Mouse (Mus musculus) limb, embryonic 13.5 days (tissue): ENCODE measurements around the gene Itgb7. TPM values are rescaled to one million over a fixed set of nuclear protein-coding genes. Genes with fewer than 3 reads are reported as not detected.
A peak's percentile ranks its signal among the peaks of the same experiment; 100 is the strongest.

Experiments
- ATAC-seq: fragments of 200-750 bp; cut with Nextera tagmentation; 2 replicates; pipeline ENCODE4 v1.8.0; 2017; ENCODE audit warnings: low read depth, moderate number of reproducible peaks, moderate TSS enrichment; ENCODE audit not compliant: low FRiP score
- H3K27ac ChIP-seq: fragments of 300-500 bp; sonication (generic); 2 replicates; pipeline ENCODE4 v1.5.1; 2015; ENCODE audit warnings: inconsistent platforms, mild to moderate bottlenecking, moderate library complexity
- H3K27me3 ChIP-seq: fragments of 300-500 bp; sonication (generic); 2 replicates; pipeline ENCODE4 v1.6.1; 2015; ENCODE audit warnings: mild to moderate bottlenecking, inconsistent platforms
- H3K36me3 ChIP-seq: fragments of 300-500 bp; sonication (generic); 2 replicates; pipeline ENCODE4 v1.6.1; 2015; ENCODE audit warnings: inconsistent platforms, mild to moderate bottlenecking, moderate library complexity
- H3K4me1 ChIP-seq: fragments of 300-500 bp; sonication (generic); 2 replicates; pipeline ENCODE4 v1.6.1; 2015; ENCODE audit warnings: inconsistent platforms
- H3K4me2 ChIP-seq: fragments of 300-500 bp; sonication (generic); replicated peaks from 2 replicates; pipeline ENCODE4 v1.6.1; 2015; ENCODE audit warnings: inconsistent platforms, mild to moderate bottlenecking, moderate library complexity
- H3K4me3 ChIP-seq: fragments of 300-500 bp; sonication (generic); 2 replicates; pipeline ENCODE4 v1.5.1; 2015; ENCODE audit warnings: moderate library complexity, mild to moderate bottlenecking, inconsistent platforms
- H3K9ac ChIP-seq: fragments of 300-500 bp; sonication (generic); 2 replicates; pipeline ENCODE4 v1.6.1; 2015; ENCODE audit warnings: mild to moderate bottlenecking, inconsistent platforms
- H3K9me3 ChIP-seq: fragments of 300-500 bp; sonication (generic); 2 replicates; pipeline ENCODE4 v1.6.1; 2016; ENCODE audit warnings: inconsistent platforms
- WGBS: fragments of 180-500 bp; shearing (Covaris S2); methylation state at CpG from one replicate; pipeline ENCODE4 v1.1.7; 2015; 5-methylcytosine and 5-hydroxymethylcytosine counted together
- polyA plus RNA-seq: library from polyadenylated mRNA; unstranded; fragments of >200 nt; fragmentation: Nextera tagmentation; extraction: Ambion mirVana; gene quantifications from 2 replicates; pipeline ENCODE4 v1.2.1, GENCODE M21; 2015

Gene Itgb7
- polyA plus RNA-seq, 1 experiment from 2014 or later, result 3.5 TPM

DNA sequence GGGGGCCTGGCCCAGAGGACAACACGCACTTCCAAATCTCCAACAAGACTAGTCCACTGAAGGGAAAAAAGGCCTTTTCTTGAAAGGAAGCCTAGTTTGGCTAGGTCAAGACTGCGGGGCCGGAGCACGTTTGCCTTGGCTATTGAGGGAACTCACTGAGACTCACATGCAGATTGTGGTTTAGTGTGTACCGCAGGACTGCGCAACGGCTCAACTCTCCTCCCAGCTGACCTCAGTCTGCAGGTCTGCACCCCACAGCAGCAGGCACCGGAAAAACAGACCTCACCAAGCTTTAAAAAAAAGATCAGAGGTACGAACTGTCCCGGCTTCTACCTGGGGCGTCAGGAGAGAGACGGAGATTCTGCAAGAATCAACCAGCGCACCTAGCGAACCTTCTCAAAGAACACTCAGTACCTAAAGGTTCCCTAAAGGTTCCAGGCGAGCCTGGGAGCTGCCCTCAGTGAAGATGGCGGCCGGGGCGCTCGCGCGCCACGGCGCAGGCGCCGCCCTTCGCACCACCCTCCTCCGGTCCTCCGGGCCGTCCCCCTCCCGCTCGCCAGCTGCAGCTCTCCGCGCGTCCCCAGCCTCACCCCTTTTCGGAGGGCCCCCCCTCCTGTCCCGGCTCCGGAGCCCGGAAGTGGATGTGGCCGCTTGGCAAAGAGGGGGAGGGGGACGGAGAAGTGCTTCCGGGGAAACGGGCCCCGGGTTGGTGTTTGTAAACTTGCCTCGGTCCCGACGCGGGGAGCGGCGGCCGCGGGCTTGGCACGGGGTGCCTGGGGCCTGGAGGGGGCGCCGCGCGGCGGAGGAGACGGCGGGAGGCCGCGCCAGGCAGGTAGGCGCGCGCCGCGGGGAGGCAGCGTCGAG lies 28.5 kb downstream of the Itgb7 start, which contains the start of gene Zfp740:
Gene Zfp740, plus strand, starts transcription at position 279 of the 864 bp plus-strand sequence.
- H3K4me3 ChIP-seq, result peak within 1 kb of the TSS; percentile 82
- ATAC-seq, result peak; percentile 96
- no peaks in the 10 kb centered on the region for H3K27me3 ChIP-seq
- WGBS, result under 1% methylated on average over 39 of the region's 68 CpGs
- peaks cover 40% of the 10 kb centered on the region for H3K4me1 ChIP-seq
- peaks cover 47% of the 10 kb centered on the region for H3K36me3 ChIP-seq
- H3K9me3 ChIP-seq, result no peaks in the 10 kb centered on the region
- H3K27ac ChIP-seq, result peak within 1 kb of the TSS; percentile 100
- H3K9ac ChIP-seq, result peak within 1 kb of the TSS; percentile 94
- H3K4me2 ChIP-seq, result peak within 1 kb of the TSS; percentile 82

DNA sequence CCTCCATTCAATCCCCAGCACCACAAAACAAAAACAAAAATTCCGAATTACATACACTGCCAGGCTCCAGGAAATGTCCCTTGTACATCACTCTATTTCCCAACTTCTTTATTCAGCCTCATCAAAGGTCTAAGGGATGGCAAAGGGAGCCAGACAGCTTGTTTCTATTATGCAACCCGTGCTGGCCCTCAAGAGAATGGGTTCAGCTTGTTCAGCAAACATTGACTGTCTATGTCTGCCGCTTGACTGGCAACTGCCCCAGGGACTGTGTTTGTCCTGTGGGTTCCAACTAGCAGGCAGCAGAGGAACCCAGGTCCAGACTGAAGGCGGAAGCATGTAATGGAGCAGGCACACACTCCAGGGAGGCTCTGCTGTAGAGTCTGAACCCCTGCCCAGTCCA lies 32.9 kb downstream of the Itgb7 start:
- no peaks in the 10 kb centered on the region for H3K27me3 ChIP-seq
- ATAC-seq, result no peak
- no peak overlapping the region for H3K4me3 ChIP-seq
- H3K9ac ChIP-seq, result no peak overlapping the region
- H3K4me1 ChIP-seq, result peaks cover 9% of the 10 kb centered on the region
- H3K4me2 ChIP-seq, result no peak overlapping the region
- 78% methylated on average over 4 of the region's 4 CpGs for WGBS
- no peaks in the 10 kb centered on the region for H3K9me3 ChIP-seq
- peaks cover 20% of the 10 kb centered on the region for H3K36me3 ChIP-seq
- H3K27ac ChIP-seq, result no peak overlapping the region

DNA sequence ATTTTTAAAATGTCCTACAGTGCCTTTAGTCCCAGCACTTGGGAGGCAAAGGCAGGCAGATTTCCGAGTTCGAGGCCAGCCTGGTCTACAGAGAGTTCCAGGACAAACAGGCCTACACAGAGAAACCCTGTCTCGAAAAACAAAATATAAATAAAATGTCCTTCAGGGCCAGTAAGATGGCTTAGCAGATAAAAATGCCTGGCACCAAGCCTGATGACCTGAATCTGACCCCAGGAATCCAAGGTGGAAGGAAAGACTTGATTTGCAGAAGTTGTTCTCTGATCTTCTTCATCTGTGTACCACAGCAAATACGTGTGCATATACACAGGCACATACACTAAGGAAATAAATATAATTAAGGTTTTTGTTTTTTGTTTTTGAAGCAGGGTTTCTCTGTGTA lies 36.4 kb downstream of the Itgb7 start:
- H3K36me3 ChIP-seq, result peaks cover 15% of the 10 kb centered on the region
- H3K9ac ChIP-seq, result no peak overlapping the region
- no peaks in the 10 kb centered on the region for H3K27me3 ChIP-seq
- no peak overlapping the region for H3K4me3 ChIP-seq
- H3K4me1 ChIP-seq, result 0 out of 2 replicates have a peak, but pooled peaks cover 5% of the 10 kb centered on the region
- H3K4me2 ChIP-seq, result no peak overlapping the region
- 85% methylated on average over 4 of the region's 4 CpGs for WGBS
- H3K27ac ChIP-seq, result no peak overlapping the region
- H3K9me3 ChIP-seq, result no peaks in the 10 kb centered on the region
- no peak for ATAC-seq

- H3K36me3 ChIP-seq, result peaks cover 10% of the 10 kb centered on the region
- no peaks in the 10 kb centered on the region for H3K9me3 ChIP-seq
- no peak overlapping the region for H3K27ac ChIP-seq
- 78% methylated on average over 4 of the region's 4 CpGs for WGBS
- no peak for ATAC-seq
- no peak overlapping the region for H3K9ac ChIP-seq
- no peak overlapping the region for H3K4me3 ChIP-seq
- H3K27me3 ChIP-seq, result no peaks in the 10 kb centered on the region
- 0 out of 2 replicates have a peak, but pooled peaks cover 5% of the 10 kb centered on the region for H3K4me1 ChIP-seq
- H3K4me2 ChIP-seq, result no peak overlapping the region
These were observed 37.3 kb downstream of the Itgb7 start for GRCm38 (mm10) chr15:102194439-102194838.

DNA sequence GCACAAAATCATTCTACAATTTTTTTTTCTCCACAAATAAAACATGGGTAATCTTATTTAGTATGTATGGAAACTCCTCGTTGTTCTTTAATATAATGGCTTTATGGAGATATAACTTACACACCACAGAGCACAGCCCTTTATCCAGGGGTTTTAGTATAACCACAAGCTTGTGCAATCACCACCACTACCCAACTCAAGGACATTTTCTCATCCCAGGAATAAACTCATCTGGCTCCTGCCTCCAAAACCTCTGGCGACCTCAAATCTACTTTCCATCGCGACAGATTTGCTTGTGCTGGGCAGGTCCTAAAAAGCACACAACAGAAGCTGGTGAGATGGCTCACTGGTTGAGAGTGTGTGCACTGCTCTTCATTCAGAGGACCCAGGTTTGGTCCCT lies 38.1 kb downstream of the Itgb7 start:
- Histone ChIP-seq H3K4me3 (no peak overlapping the region), H3K9ac (no peak overlapping the region), H3K4me1 (0 out of 2 replicates have a peak, but pooled peaks cover 5% of the 10 kb centered on the region), H3K36me3 (peaks cover 4% of the 10 kb centered on the region), H3K9me3 (no peaks in the 10 kb centered on the region), H3K27me3 (no peaks in the 10 kb centered on the region), H3K27ac (no peak overlapping the region), H3K4me2 (no peak overlapping the region)
- no peak for ATAC-seq
- 77% methylated on average over 4 of the region's 4 CpGs for WGBS

- Histone ChIP-seq H3K4me1 (0 out of 2 replicates have a peak, but pooled peaks cover 5% of the 10 kb centered on the region), H3K4me3 (no peak overlapping the region), H3K9me3 (no peaks in the 10 kb centered on the region), H3K9ac (0 out of 2 replicates have a peak overlapping the region, but pooled peaks have one; percentile 1), H3K27ac (no peak overlapping the region), H3K36me3 (peaks cover 7% of the 10 kb centered on the region), H3K27me3 (no peaks in the 10 kb centered on the region), H3K4me2 (no peak overlapping the region)
- no peak for ATAC-seq
- WGBS, result 73% methylated on average over 5 of the region's 5 CpGs
These were observed 38.8 kb downstream of the Itgb7 start for GRCm38 (mm10) chr15:102192820-102193386.

DNA sequence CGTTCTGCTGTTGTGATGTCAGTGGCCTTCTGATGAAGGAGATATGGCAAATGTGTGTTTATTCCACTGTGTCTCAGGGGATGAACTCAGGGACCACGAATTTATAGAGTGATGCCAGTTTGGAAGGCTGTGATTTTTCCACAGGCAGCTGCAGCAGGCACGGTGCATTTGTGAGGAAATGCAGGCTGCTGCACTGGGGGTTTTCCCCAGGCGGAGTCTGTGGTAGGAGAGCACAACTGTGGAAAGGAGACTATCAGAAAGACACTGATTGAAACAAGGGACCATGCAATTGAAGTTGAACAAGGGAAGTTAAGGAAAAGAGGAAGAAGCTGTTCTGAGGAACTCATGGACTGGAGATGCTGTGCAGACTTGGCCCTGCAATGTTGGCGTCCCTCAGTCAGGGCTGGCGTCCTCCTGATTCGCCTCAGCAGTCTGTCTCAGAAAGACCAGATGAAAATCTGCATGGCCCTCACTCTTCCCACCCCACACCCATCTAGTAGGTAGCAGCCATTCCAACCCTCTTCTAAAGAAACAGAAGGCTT lies 39.4 kb downstream of the Itgb7 start:
- H3K36me3 ChIP-seq, result peaks cover 13% of the 10 kb centered on the region
- ATAC-seq, result no peak
- WGBS, result 76% methylated on average over 7 of the region's 7 CpGs

GRCm38 (mm10) chr15:102191699-102192098 lies 40.0 kb downstream of the Itgb7 start:
- Histone ChIP-seq H3K4me3 (no peak overlapping the region), H3K36me3 (peaks cover 18% of the 10 kb centered on the region), H3K4me1 (0 out of 2 replicates have a peak, but pooled peaks cover 5% of the 10 kb centered on the region), H3K27ac (no peak overlapping the region), H3K4me2 (no peak overlapping the region), H3K9me3 (no peaks in the 10 kb centered on the region), H3K27me3 (no peaks in the 10 kb centered on the region), H3K9ac (no peak overlapping the region)
- ATAC-seq, result no peak
- 57% methylated on average over 7 of the region's 7 CpGs for WGBS

More for the DNA sequence above, 39.4 kb downstream of the Itgb7 start:
- Histone ChIP-seq H3K4me2 (no peak overlapping the region), H3K4me1 (0 out of 2 replicates have a peak, but pooled peaks cover 5% of the 10 kb centered on the region), H3K9ac (0 out of 2 replicates have a peak overlapping the region, but pooled peaks have one; percentile 1), H3K27me3 (no peaks in the 10 kb centered on the region), H3K4me3 (no peak overlapping the region), H3K9me3 (no peaks in the 10 kb centered on the region), H3K27ac (no peak overlapping the region)

DNA sequence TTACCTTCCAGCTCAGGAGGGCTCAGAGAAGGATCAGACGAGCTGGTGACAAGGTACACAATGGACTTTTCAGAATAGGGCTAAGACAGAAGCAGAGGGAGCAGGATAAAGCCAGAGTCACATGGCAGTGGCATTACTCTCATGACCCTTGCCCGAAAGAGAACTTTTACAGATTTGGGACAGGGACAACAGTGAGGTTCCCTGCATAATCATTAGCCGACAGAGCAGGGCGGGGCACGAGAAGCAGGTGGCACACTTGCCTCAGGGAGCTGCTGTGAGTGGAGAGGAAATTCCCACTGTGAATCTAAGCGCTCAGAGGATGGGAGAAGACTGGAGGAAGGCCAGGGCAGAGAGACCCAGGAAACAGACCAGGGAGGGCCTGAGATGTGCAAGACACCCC lies 42.9 kb downstream of the Itgb7 start:
- peaks cover 46% of the 10 kb centered on the region for H3K36me3 ChIP-seq
- H3K4me3 ChIP-seq, result no peak overlapping the region
- H3K27ac ChIP-seq, result no peak overlapping the region
- H3K9me3 ChIP-seq, result no peaks in the 10 kb centered on the region
- H3K4me1 ChIP-seq, result 0 out of 2 replicates have a peak, but pooled peaks cover 2% of the 10 kb centered on the region
- ATAC-seq, result no peak
- H3K9ac ChIP-seq, result no peak overlapping the region
- H3K4me2 ChIP-seq, result no peak overlapping the region
- 74% methylated on average over 6 of the region's 6 CpGs for WGBS
- no peaks in the 10 kb centered on the region for H3K27me3 ChIP-seq

DNA sequence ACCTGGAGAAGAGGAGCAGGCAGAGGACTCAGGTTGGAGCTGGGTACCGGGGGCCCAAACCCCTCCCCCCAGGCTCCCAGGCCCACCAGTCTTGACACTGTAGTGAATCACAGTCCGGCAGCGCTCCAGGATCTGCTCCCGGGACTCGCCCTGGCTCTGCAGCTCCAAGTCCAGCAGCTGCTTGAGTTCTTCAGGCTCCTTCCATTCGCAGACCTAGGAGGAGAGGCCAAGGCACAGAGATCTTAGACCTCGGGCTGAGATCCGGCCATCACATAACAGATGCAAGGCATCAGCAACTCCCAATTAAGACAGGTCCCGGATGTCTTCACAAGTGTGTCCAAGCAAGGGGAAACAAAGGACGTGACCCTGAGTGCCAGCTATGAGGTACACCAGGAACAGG lies 43.6 kb downstream of the Itgb7 start:
- H3K4me1 ChIP-seq, result no peaks in the 10 kb centered on the region
- no peak overlapping the region for H3K27ac ChIP-seq
- 91% methylated on average over 10 of the region's 10 CpGs for WGBS
- H3K4me3 ChIP-seq, result no peak overlapping the region
- no peak overlapping the region for H3K4me2 ChIP-seq
- H3K36me3 ChIP-seq, result peaks cover 54% of the 10 kb centered on the region
- no peak overlapping the region for H3K9ac ChIP-seq
- ATAC-seq, result no peak
- no peaks in the 10 kb centered on the region for H3K27me3 ChIP-seq
- no peaks in the 10 kb centered on the region for H3K9me3 ChIP-seq

DNA sequence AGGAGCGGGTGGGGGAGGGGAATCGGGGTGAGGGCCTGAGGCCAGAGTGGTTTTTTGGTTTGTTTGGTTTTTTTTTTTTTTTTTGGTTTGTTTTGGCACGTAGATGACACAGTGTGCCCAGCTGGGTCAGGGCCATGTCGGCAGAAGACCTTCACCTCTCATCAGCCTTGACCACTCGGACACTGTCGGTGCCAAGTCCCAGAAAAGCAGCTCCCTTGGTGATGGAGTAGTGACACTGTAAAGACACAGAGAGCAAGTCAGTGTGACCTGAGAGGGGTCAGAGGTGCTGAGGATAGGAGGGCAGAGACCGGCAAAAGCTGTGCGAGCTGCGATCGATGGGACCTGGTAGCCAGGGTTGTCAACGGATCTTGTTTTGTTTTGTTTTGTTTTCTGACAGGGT lies 45.5 kb downstream of the Itgb7 start:
- no peak overlapping the region for H3K4me3 ChIP-seq
- no peaks in the 10 kb centered on the region for H3K9me3 ChIP-seq
- H3K4me1 ChIP-seq, result no peaks in the 10 kb centered on the region
- WGBS, result 84% methylated on average over 11 of the region's 11 CpGs
- H3K36me3 ChIP-seq, result peaks cover 57% of the 10 kb centered on the region
- H3K9ac ChIP-seq, result no peak overlapping the region
- H3K27ac ChIP-seq, result no peak overlapping the region
- H3K27me3 ChIP-seq, result no peaks in the 10 kb centered on the region
- H3K4me2 ChIP-seq, result no peak overlapping the region
- no peak for ATAC-seq

DNA sequence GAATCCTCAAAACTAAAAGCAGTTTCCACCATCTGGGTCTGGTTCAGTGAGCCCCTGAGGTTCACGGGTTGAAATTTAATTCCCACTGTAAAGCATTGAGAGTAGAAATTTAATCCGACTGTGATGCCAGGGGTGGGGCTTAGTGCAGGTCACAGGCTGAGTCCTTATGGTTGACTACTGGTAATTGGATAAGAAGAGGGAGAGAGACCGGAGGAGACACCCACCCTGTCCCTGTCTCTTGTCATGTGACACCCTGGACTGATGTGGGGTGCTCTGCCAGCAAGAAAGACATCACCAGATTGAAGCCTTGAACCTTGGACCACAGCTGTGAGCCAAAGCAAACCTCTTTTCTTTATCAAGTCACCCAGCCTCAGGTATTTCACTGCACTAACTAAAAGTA lies 48.7 kb downstream of the Itgb7 start:
- no peaks in the 10 kb centered on the region for H3K9me3 ChIP-seq

More for the DNA sequence above, 48.7 kb downstream of the Itgb7 start:
- Histone ChIP-seq H3K9ac (no peak overlapping the region), H3K4me2 (no peak overlapping the region), H3K4me1 (no peaks in the 10 kb centered on the region), H3K36me3 (peaks cover 71% of the 10 kb centered on the region), H3K27ac (no peak overlapping the region), H3K4me3 (no peak overlapping the region), H3K27me3 (no peaks in the 10 kb centered on the region)
- no peak for ATAC-seq
- 65% methylated on average over 3 of the region's 3 CpGs for WGBS
